Mouse (Mus musculus): Measurements from ENCODE around the gene Plin1. TPM values are rescaled to one million over a fixed set of nuclear protein-coding genes. Genes with fewer than 3 reads are reported as not detected.

Gene Plin1
- polyA plus RNA-seq, 1 experiment = 14.5 TPM

- WGBS = 79% methylated on average over 4 of the region's 4 CpGs
- DNase-seq (ENCODE audit: low read depth, low spot score) = no peak
Observed at GRCm38 (mm10) chr7:79740279-79740678, 7.6 kb upstream of the Plin1 start.

DNA sequence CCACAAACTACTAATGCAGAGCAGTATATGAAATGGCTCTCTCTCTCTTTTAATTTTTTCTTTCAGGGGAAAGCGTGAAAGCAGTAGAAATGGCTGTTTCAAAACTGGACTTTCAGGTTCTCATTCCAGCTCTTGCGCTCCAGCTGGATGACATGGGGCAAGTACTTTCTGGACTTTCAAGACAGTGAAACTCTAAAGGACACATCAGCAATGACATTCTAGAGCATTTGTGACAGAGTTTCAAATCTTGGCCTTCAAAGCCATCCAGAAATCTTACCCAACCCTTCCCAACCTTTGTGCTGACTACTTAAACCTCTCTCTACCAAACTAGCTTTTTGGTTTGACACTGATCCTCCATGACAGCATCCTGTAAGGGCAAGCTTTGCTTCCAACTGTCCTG, 6.2 kb upstream of the Plin1 start:
- WGBS = 80% methylated on average over 2 of the region's 2 CpGs

GRCm38 (mm10) chr7:79736511-79736910, 3.8 kb upstream of the Plin1 start:
- DNase-seq (ENCODE audit: low read depth, low spot score) = no peak
- 94% methylated on average over 14 of the region's 14 CpGs for WGBS

More for the DNA sequence above, 6.2 kb upstream of the Plin1 start:
- no peak for DNase-seq (ENCODE audit: low read depth, low spot score)

- 20% methylated on average over 8 of the region's 8 CpGs for WGBS
- peak; percentile 89 for DNase-seq (ENCODE audit: low read depth, low spot score)
Observed at GRCm38 (mm10) chr7:79734563-79734962, 1.9 kb upstream of the Plin1 start.

DNA sequence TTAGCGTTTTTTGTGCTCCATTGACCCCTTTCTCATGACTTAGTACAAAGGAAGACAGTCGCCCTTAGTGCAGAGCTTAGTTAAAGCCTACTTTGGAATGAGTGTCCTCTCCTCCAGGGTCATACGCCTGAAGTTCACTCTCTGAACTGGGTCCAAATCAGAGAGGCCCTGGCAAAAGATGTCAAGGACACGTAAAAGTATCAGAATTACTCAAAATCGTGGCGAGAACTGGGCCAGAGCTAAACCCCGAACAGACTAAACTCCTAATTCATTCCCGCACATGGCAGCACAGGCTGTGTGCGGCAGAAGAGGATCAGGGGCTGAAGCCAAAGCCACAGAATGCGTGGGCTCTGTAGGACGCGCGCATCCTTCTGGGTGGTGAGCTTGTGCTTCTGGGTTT, 1.3 kb downstream of the Plin1 start:
- DNase-seq (ENCODE audit: low read depth, low spot score) = no peak
- 89% methylated on average over 13 of the region's 13 CpGs for WGBS

DNA sequence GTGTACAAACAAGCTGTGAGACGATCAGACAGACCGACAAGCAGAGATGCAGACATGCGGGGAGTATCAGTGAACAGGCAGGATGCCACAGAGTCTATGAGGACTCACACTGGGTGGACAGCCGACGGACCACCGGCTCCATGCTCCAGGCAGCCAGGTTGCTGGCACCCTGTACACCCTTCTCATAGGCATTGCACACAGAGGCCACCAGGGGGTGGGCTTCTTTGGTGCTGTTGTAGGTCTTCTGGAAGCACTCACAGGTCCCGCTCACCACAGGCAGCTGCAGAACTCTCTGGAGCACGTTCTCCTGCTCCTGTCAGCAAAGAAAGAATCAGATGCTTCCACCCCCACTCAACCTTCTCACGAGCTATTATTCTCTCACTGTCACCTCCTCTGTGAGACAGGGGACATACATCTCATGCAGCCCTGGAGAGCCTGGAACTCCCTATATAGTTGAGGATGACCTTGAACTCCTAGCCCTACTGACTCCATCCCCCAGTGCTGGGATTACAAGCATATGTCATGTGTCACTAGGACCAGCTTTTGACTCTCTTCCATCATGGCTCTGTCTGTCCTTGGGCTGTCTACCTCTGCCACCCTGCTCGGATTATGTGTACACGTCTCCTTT, 2.8 kb downstream of the Plin1 start:
- WGBS = 67% methylated on average over 11 of the region's 11 CpGs
- no peak for DNase-seq (ENCODE audit: low read depth, low spot score)

- no peak for DNase-seq (ENCODE audit: low read depth, low spot score)
- 5% methylated on average over 8 of the region's 8 CpGs for WGBS
Observed at GRCm38 (mm10) chr7:79729169-79729568, 3.5 kb downstream of the Plin1 start.

DNA sequence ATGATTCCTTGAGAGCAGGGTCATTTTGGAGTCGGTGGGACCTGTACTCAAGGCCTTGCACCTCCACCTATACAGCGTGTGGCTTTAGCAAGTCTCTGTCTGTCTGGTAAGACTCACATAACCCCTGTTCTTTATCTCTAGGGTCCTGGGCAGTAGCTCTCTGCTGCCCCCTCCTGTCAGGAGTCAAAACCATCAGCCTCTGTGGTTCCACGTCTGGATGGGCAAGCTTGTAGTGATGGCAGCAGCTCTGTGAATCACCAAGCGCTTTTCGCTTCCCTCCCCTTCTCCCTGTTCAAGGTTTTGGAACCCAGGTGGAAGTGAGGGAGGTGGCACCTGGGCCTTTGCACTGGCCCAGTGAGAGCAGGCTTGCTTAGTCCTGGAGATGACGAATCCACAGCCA, 4.5 kb downstream of the Plin1 start:
- peak; percentile 21 for DNase-seq (ENCODE audit: low read depth, low spot score)

GRCm38 (mm10) chr7:79727091-79727490, 5.6 kb downstream of the Plin1 start:
- WGBS = 5% methylated on average over 2 of the region's 2 CpGs
- peak; percentile 22 for DNase-seq (ENCODE audit: low read depth, low spot score)

More for the DNA sequence above, 4.5 kb downstream of the Plin1 start:
- WGBS = 35% methylated on average over 6 of the region's 6 CpGs

DNA sequence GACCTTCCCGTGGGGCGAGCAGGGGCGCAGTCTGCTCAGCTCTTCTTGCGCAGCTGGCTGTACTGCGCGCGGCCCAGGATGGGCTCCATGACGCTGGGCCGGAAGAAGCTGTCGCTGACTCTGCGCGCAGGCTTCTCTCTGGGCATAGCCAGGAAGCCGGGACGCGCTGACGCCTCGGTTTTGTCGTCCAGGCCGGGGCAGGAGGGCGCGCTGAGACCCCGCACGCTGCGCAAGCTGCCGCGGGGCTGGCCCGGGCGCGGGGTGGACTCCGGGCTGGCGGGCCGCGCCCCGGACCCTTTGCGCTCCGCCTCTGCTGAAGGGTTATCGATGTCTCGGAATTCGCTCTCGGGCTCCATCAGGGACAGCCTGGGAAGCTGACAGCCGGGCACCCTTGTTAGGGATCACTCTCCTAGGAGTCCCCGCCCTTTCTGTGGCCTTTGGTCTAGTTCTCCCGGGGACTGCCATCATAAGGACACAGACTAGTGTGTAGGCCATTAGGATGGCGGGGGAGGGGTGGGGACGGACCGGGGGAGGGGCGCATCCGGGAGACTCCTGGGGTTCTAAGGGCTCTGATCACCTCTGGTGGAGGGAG, 11.2 kb downstream of the Plin1 start:
- DNase-seq (ENCODE audit: low read depth, low spot score) = no peak
- under 1% methylated on average over 48 of the region's 48 CpGs for WGBS

GRCm38 (mm10) chr7:79715187-79715981, 17.3 kb downstream of the Plin1 start, which contains the start of gene Kif7:
TSS of gene Kif7 (minus strand) at chr7:79715720.
- no peak for DNase-seq (ENCODE audit: low read depth, low spot score)
- WGBS = under 1% methylated on average over 55 of the region's 55 CpGs

- WGBS = 70% methylated on average over 17 of the region's 17 CpGs
- no peak for DNase-seq (ENCODE audit: low read depth, low spot score)
Observed at GRCm38 (mm10) chr7:79710831-79711230, 21.9 kb downstream of the Plin1 start.

DNA sequence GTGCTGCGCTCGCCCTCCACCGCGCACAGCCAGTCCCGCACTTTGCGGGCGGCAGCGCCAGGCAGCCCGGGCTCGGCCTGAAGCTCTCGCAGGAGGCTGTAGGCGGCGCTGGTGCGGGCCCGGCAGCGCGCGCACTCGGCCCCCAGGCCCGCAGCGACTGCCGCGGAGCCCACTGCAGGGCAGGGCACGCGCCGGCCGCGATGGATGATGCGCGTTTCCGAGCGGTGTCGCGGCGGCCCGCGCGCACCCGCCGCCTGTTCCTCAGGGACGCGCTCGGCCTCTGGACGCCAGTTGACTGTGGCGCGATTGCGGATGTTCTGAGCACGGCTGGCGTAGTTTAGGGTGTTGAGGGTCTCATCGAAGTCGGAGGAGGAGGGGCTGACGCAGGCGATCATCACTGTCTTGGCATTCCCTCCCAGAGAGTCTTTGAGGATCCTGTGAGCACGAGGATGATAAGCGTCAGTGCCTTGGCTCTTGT, 22.5 kb downstream of the Plin1 start:
- WGBS = 11% methylated on average over 55 of the region's 55 CpGs
- no peak for DNase-seq (ENCODE audit: low read depth, low spot score)

DNA sequence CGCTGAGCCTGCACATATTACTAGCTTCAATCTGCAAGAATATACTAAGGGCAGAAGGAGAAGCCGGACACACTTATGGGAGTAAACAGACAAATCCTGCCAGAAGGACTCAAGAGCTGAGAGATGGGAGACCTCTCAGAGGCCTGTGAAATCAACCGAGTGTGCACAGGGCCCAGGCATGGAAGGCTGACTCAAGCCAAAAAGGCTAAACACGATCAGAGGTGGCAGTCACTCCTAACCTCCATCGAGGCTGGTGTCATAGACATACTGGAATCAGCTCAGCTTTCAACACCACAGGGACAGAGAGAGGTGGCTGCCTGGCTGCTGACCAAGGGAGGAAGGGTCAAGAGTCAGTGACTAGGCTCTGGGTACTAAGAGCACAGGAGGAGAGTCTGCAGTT, 27.5 kb downstream of the Plin1 start:
- DNase-seq (ENCODE audit: low read depth, low spot score) = no peak
- 84% methylated on average over 5 of the region's 5 CpGs for WGBS

GRCm38 (mm10) chr7:79702755-79703154, 29.9 kb downstream of the Plin1 start:
- WGBS = 84% methylated on average over 16 of the region's 16 CpGs
- no peak for DNase-seq (ENCODE audit: low read depth, low spot score)

DNA sequence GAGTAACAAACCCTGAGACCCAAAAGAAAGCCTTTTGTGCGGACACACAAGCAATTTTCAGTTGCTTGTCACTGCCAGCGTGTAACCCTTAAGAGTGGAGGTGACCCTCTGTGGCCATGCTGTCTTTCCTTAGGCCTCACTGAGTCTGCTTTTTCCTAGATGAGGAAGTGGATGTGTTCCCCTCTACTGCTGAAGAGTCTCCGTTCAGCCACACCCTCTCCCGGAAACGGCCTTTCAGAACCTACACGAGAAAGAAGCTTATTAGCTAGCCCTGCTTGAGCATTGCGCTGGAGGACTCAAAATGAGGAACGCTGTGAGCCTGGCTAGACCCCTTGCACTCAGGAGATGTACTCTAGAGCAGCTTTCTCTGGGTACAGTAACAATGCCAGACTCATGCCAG, 36.2 kb downstream of the Plin1 start:
- no peak for DNase-seq (ENCODE audit: low read depth, low spot score)
- WGBS = 72% methylated on average over 8 of the region's 8 CpGs

GRCm38 (mm10) chr7:79680231-79680630, 52.5 kb downstream of the Plin1 start:
- WGBS = 82% methylated on average over 2 of the region's 2 CpGs
- no peak for DNase-seq (ENCODE audit: low read depth, low spot score)

DNA sequence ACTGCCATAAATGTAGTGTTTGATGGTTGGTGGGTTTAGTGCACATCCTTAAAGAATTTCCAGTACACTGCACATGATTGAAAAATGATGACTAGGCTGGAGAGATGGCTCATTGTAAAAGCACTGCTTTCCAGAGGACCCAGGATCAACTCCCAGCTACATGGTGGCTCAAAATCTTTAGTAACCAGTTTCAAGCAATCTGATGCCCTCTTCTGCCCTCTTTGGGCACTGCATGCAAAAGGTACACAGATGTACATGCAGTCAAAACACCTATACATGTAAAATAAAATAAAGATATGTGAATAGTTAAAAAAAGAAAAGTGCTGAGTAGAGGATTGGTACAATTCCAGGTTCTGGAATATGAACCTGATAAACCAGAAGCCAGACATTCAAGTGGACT, 53.5 kb downstream of the Plin1 start:
- DNase-seq (ENCODE audit: low read depth, low spot score) = no peak

GRCm38 (mm10) chr7:79670900-79671604, 61.7 kb downstream of the Plin1 start:
- no peak for DNase-seq (ENCODE audit: low read depth, low spot score)
- WGBS = 91% methylated on average over 4 of the region's 4 CpGs
